8 mouse cellular contexts compared by ENCODE assay signal in the genomic region with DNA sequence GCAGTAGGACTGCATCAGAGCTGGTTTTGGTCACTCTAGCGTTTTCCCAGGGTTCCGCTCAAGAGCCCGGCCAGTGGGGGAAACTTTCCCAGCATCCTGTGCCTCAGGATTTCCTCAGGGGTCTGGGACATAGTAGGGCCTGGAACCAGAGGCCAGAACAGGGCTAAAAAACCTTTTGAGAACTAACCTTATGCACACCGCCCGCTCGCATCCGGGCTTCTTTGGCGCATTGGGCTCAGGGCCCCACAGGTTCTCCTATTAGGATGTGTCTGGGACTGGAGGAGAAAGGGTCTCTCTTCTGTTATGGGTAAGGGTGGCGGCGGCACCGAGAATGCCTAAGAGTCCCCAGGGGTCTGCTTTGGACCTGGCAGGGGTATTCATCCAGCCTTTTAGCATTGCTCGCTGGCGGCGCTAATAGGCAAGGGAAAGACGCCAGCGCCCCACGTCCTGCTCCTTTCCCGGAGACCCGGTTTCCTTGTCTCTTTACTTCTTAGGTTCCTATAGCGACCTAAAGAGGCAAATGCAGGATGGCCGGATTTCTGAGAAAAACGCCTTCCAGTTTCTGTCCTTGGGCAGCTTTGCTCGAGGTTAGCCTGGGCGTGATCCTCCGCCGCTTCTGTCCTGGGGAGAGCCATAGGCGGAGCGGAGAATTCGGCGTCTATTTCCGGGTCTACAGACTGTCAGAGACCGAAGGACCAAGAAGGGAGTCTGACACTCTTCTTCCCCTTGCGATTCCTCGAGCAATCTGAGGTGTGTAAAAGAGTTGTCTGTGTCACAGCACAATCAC. TPM values are rescaled to one million over a fixed set of nuclear protein-coding genes. Genes with fewer than 3 reads are reported as not detected.
DNase-seq lines count a peak whose midpoint lies in the region; ATAC-seq lines count a peak whose summit lies in the region.

No protein-coding gene starts in this region.

- H3K9ac ChIP-seq in kidney, embryonic 15.5 days: no peak overlapping the region
- no peak overlapping the region for H3K9ac ChIP-seq in limb, embryonic 12.5 days (replicated peaks)
- no peak overlapping the region for H3K9ac ChIP-seq in neural tube, embryonic 13.5 days

- no peak overlapping the region for H3K27ac ChIP-seq in kidney, embryonic 15.5 days
- no peak overlapping the region for H3K27ac ChIP-seq in forebrain, embryonic 10.5 days
- no peak overlapping the region for H3K27ac ChIP-seq in limb, embryonic 12.5 days
- H3K27ac ChIP-seq in neural tube, embryonic 13.5 days (replicated peaks): no peak overlapping the region

- ATAC-seq in kidney, embryonic 15.5 days (replicated peaks; ENCODE audit: low FRiP score): no peak
- no peak for ATAC-seq in limb, embryonic 12.5 days (ENCODE audit: insufficient number of reproducible peaks, insufficient read depth, low FRiP score, low TSS enrichment, low read depth)
- no peak for ATAC-seq in neural tube, embryonic 13.5 days (ENCODE audit: low read depth)
- ATAC-seq in monocyte, adult 5-6 weeks (replicated peaks; ENCODE audit: insufficient number of reproducible peaks, low FRiP score, low TSS enrichment, poor library complexity, severe bottlenecking): no peak

- peaks cover 89% of the 10 kb centered on the region for H3K27me3 ChIP-seq in kidney, embryonic 15.5 days
- peaks cover 94% of the 10 kb centered on the region for H3K27me3 ChIP-seq in forebrain, embryonic 10.5 days (ENCODE audit: poor library complexity, severe bottlenecking)
- H3K27me3 ChIP-seq in limb, embryonic 12.5 days: peaks cover 82% of the 10 kb centered on the region
- H3K27me3 ChIP-seq in neural tube, embryonic 13.5 days: peaks cover 85% of the 10 kb centered on the region

- no peaks in the 10 kb centered on the region for H3K9me3 ChIP-seq in kidney, embryonic 15.5 days (replicated peaks)
- H3K9me3 ChIP-seq in forebrain, embryonic 10.5 days: no peaks in the 10 kb centered on the region
- H3K9me3 ChIP-seq in limb, embryonic 12.5 days: no peaks in the 10 kb centered on the region
- no peaks in the 10 kb centered on the region for H3K9me3 ChIP-seq in neural tube, embryonic 13.5 days

- DNase-seq in kidney, postnatal 36 days: no peak
- DNase-seq in forebrain, embryonic 10.5 days (ENCODE audit: extremely low spot score, low spot score): peak; percentile 55
- DNase-seq in retina, embryonic 14.5 days (ENCODE audit: low spot score): no peak
- no peak for DNase-seq in right cerebral cortex, adult 18-20 months

- H3K4me3 ChIP-seq in kidney, embryonic 15.5 days (replicated peaks): peak overlapping the region; percentile 17
- H3K4me3 ChIP-seq in forebrain, embryonic 10.5 days: peak overlapping the region; percentile 41
- peak overlapping the region; percentile 2; the same call in 1 of the 2 replicates for H3K4me3 ChIP-seq in limb, embryonic 12.5 days (replicated peaks)
- peak overlapping the region; percentile 4 for H3K4me3 ChIP-seq in neural tube, embryonic 13.5 days

- WGBS in kidney, embryonic 15.5 days: 2% methylated on average over 34 of the region's 34 CpGs
- WGBS in forebrain, embryonic 10.5 days: under 1% methylated on average over 34 of the region's 34 CpGs
- WGBS in limb, embryonic 12.5 days: 2% methylated on average over 34 of the region's 34 CpGs
- under 1% methylated on average over 34 of the region's 34 CpGs for WGBS in neural tube, embryonic 13.5 days

- no peaks in the 10 kb centered on the region for H3K36me3 ChIP-seq in kidney, embryonic 15.5 days
- no peaks in the 10 kb centered on the region for H3K36me3 ChIP-seq in forebrain, embryonic 10.5 days (replicated peaks)
- H3K36me3 ChIP-seq in limb, embryonic 12.5 days: no peaks in the 10 kb centered on the region
- H3K36me3 ChIP-seq in neural tube, embryonic 13.5 days: no peaks in the 10 kb centered on the region

- H3K4me2 ChIP-seq in kidney, embryonic 15.5 days: 0 out of 2 replicates have a peak overlapping the region, but pooled peaks have one; percentile 26
- peak overlapping the region; percentile 3; the same call in 1 of the 2 replicates for H3K4me2 ChIP-seq in limb, embryonic 12.5 days
- H3K4me2 ChIP-seq in neural tube, embryonic 13.5 days: peak overlapping the region; percentile 38

- H3K4me1 ChIP-seq in kidney, embryonic 15.5 days: peaks cover 12% of the 10 kb centered on the region
- peaks cover 21% of the 10 kb centered on the region for H3K4me1 ChIP-seq in forebrain, embryonic 10.5 days
- peaks cover 7% of the 10 kb centered on the region; the same call in 1 of the 2 replicates for H3K4me1 ChIP-seq in limb, embryonic 12.5 days (replicated peaks)
- H3K4me1 ChIP-seq in neural tube, embryonic 13.5 days (replicated peaks): peaks cover 10% of the 10 kb centered on the region

RNA-seq across cellular contexts. Expression of gene Bsx, which starts 2.4 kb away (rescaled TPM):
- polyA plus RNA-seq in kidney, embryonic 15.5 days (2015; fragmentation: Nextera tagmentation; extraction: Ambion mirVana): not detected in 2 replicates
- 0.10 and 0.27 TPM in 2 replicates for polyA plus RNA-seq in forebrain, embryonic 10.5 days (2016; fragmentation: Nextera tagmentation; extraction: Ambion mirVana)
- not detected in 2 replicates for polyA plus RNA-seq in limb, embryonic 12.5 days (2016; fragmentation: Nextera tagmentation; extraction: Ambion mirVana)
- polyA plus RNA-seq in neural tube, embryonic 13.5 days (2015; fragmentation: Nextera tagmentation; extraction: Ambion mirVana): not detected in 2 replicates
- not detected in 3 replicates for total RNA-seq in monocyte, adult 5-6 weeks (2017)
